Mouse (Mus musculus) B cell, adult 2 months (primary cell): Measurements from ENCODE around the gene Manbal.
"Not testable (repeated sequence)": the region's sequence is repeated elsewhere in the genome, so short reads cannot be mapped to it uniquely, and the experiment has no call there.

Experiments
- DNase-seq, 2 experiments: peaks; one replicate each; pipeline ENCODE4 v3.0.0; 2022

The Manbal gene

DNA sequence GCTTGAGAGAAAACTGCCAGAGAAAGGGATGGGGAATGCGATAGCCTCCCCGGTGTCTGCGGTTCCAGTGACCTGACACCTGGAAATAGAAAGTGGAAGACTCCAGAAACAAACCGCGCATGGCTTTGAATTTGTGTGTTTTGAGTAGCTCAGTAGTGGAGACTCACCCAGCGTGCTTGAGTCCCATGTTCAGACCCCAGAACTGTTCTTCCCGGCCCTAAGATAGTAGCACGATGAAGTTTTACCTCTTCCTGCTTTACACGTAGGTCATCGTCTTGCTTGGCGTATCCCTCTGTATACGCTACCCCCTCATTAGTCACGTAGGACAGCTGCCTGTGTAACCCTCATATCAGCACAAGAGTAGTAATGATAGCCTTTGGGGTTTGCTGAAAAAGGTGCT lies 597 bp downstream of the Manbal start:
- no peak for DNase-seq

DNA sequence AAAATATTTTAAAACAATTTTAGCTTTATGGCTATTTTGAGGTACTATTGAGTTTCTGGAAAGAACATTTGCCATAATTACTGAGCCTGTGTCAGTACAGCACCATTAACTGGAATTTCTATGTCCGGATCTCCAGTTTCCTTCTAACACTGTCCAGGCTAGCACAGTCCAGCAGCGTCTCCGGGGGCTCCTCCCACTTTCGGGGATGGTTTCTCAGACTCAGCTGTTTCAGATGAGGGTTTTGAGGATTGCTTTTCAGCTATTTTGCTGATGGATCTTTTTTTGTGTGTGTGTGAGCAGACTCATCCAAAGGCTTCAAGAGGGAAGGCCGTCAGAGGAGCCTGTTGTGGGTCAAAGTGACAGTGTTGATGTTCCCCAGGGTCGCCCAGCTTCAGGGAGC lies 4.3 kb downstream of the Manbal start:
- no peak for DNase-seq

DNA sequence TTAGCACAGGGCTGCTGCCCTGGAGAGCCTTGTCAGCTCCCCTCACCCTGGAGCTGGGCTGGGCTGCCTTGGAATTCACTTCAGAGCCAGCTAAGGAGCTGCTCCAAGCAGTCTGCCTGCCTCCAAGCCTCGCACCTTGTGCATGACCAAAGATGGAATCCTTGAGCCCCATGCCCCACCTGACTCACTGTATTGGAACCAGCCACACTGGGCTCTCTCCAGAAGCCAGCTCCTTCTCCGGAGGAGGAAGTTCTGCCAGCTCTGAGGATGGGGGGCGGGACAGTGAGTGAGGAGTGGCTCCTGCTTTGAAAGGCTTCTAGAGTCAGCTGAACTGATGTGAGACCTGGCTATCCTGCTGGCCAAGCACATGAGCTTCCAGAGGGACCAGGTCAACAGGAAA lies 6.3 kb downstream of the Manbal start:
- DNase-seq = no peak

DNA sequence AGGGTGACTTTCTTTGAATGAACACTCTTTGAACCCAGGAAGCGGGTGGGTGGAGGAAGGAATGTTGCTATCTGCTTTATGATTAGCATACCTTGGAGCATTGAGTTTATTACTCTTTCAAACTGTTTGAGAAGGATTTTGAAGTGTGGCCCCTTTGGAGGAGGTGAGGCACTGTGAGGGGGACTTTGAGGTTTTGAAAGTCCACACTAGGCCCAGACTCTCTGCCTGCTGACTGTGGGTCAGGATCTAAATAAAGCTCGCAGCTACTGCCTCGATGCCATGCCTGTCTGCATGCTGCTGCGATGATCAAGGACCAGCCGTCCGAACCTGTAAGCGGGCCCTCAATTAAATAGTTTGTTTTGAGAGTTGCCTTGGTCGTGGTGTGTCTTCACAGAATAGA lies 7.7 kb downstream of the Manbal start:
- no peak for DNase-seq

DNA sequence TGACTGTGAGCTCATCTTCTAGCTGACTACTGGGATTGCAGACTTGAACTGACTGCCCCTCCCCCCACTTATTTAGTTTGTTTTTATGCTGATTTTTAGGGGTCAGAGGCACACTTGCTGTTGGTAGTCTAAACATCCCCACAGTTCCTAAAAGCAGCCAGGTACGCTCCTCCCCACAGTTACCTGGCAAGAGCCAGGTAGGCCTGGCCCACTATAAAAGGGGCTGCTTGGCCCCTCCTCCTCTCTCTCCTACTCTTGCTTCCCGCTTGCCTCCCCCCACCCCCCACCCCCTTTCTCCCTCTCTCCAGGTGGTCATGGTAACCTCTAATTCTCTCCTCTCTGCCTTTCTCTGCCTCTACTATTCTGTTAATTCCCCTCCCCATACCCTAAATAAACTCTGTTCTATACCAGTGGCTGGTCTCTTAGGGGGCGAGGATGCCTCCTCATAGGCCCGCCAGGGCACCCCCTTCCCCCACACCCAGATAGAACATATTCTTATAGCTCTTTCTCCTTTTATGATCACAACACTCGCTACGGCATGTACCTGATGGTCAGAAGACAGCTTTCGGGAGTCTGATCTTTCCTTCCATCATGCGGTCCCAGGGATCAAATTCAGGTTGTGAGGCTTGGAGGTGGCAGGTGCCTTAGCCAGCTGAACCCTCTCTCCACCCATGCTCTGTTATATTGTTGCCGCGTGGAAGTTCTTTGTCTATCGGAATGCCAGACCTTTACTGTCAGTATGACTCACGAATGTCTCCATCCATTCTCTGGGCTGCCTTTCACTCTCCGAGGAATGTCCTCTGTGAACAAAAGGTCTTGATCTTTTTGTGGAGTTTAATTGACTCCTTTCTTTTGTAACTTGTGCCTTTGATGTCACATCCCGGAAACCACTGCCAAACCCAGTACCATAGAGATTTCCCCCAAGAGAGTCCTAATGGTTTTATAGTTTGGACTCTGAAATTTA lies 8.7 kb downstream of the Manbal start:
- no peak for DNase-seq

DNA sequence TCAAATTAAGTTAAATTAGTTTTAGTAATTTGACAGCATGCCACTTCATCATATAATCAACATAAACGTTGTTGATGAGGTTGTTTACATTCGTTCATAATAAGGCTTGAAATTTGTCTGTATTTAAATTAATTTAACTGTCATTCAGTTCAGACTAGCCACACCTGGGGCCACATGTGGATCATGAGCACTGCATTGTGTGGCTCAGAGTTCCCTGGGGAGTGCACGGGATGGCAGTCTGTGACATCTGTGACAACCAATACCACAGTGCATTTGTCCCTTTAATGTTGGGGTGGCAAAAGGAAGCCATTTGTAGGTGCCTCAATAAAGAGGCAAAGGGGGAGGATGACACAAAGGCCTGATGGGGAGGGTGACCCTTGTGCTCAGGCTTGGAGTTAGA lies 9.6 kb downstream of the Manbal start:
- DNase-seq = no peak

DNA sequence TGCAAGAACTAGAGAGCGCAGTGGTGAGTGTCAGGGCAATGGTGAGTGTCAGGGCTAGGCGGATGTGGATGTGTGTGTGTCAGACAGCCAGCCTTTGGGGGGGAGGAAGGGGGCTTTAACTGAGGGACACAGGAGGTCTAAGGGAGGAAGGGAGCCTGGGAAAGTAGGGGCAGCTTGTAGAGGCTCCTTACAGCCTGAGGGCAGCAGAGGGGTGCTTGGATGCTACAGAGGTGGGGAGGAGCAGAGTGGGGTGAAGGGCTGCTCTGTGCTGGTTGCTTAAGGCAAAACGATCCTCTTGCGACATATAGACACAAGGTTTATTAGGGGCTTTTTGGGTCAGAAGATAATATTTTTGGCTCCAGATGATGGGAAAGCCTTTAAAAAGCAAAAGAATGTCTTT lies 17.4 kb downstream of the Manbal start:
- DNase-seq = no peak

DNA sequence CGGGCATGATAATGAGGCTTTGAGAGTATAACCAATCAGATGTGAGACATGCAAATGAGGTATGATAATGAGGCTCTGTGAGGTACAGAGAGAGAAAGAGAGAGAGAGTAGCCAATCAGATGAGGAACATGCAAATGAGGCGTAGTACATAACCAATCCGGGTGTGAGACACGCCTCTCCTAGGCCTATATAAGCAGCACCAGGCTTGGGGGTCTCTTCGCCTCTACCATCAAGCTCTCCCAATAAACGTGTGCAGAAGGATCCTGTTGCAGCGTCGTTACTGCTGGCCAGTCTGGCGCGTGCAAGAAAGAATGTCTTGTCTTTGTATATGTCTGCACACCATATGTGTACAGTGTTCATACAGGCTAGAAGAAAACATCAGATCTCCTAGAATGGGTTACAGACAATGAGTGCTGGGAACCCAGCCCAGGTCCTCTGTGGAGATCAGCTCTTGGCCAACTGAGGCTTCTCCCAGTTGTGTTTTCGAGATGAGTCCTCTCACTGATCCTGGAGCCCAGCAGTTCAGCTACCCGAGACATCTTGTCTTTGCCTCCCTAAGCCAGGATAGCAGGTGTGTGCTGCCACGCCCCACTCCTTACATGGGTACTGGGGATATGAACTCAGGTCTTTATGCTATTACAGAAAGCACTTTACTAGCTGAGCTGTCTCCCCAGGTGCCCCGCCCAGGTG lies 21.7 kb downstream of the Manbal start:
- not testable (repeated sequence) for DNase-seq

DNA sequence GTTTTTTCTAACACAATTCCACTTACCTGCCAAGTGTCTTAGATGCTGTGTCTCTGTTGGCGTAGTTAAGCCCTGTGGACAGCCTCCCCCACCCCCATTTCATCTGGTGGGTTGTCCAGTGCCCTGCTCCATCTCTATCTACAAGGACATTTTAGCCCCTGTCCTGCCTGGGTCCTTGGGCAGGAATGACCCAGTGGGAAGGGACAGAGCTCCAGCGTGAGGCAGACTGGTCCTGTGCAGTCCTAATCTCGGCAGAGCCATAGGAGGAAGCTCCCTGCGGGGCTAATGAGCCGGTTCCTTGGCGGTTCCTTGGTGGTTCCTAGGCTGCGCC lies 22.2 kb downstream of the Manbal start:
- no peak for DNase-seq

DNA sequence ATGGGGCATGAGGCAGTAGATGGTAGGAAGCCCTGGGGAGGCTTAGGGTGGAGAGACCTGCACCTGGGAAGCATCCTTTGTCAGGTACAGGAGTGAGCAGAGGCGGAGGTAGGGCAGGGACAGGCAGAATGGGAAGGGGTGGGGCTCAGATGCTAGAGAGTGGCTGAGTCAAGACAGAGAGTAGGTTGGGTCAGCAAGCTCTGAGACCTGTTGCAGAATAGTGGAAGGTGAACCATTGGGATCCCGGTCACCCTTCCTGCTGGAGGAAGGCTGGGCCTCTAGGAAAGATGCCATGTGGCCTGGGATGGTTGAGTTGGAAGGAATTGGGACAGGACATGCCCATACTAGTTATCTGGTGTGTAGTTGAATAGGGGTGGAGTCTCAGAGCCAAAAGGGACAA lies 24.9 kb downstream of the Manbal start:
- no peak for DNase-seq

DNA sequence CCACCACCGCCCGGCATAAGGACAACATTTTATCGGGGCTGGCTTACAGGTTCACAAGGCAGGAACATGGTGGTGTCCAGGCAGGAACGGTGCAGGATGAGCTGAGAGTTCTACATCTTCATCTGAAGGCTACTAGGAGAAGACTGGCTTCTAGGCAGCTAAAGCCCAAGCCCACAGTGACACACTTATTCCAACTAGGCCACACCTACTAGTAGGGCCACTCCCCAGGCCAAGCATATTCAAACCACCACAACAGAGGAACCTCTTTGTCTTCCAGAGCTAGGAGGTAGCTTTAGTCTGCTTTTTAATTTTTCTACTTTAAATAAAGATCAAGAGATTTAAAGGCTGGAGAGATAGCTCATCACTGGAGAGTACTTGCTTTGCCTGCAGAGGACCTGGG lies 26.2 kb downstream of the Manbal start:
- DNase-seq = no peak

DNA sequence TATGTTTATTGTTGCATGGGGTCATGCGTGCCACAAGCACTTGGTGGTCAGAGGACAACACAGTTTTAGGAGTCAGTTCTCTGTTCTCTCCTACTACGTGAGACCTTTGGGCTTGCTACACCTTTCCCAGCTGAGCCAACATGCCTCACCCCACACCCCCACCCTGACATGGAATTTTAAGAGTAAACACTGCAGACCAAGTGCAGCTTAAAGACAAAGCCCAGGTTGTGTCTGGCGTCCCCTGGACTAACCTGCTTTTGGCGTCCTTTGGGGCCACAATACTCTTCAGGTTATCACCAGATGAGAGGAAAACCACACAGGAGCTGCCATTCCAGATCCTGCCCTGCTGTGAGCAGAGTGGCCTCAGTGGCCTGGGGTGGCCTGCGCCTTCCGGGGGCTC lies 27.5 kb downstream of the Manbal start:
- no peak for DNase-seq

DNA sequence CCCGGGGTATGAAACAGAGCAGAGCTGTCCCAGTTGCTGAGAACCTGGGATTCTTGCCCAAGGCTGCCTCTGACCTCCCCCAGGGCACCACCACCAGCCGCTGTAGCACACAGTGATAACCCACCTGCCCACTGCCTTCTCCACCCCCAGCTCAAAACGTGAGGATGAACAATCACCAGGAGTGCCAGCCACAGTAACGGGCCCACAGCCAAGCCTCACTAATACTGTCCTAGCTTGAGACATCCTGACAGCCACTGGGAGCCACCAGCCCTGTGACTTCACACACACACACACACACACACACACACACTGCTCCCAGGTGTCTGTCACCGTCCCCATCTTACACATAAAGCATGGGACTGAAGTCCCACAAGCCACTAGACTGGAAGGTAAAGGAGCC lies 28.0 kb downstream of the Manbal start:
- peak in 1 of 2 experiments; percentile 4 for DNase-seq

DNA sequence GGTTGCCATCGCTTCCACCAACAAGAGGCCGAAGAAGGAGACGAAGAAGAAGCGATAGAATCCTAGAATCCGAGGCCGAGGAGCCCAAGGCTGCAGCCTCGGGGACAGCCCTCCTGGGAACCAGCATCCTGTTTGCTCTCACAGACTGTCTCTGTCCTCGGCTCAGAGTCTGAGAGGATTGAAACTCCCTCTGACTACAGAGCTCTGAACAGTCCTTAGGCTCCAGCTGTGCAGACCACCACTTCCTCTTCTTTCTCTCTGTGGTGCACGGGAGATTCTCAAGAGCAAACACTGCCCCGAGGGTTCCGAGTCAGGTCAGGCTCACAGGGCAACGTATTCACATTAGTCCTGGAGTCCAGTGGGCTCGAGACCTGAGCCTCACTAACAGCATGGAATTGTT lies 28.6 kb downstream of the Manbal start:
- DNase-seq = peak; percentile 35 to 57

DNA sequence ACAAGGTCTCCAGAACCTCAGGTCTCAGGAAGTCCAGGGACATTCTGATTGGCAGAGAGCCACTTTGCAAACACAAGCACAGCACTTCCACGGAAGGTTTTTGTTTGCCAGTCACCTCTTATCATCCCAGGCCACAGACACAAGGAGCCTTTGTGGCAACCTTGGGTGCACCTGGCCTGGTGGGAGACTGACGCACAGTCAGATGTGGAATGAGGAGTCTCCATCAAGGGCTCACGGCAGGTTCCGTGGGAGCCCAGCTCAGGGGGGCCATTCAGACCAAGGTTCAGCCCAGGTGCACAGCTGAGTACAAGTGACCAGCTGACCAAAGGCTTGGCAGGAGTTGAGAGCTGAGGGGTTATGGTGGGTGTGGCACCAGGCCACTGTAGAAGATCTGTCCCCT lies 30.0 kb downstream of the Manbal start:
- DNase-seq = no peak

DNA sequence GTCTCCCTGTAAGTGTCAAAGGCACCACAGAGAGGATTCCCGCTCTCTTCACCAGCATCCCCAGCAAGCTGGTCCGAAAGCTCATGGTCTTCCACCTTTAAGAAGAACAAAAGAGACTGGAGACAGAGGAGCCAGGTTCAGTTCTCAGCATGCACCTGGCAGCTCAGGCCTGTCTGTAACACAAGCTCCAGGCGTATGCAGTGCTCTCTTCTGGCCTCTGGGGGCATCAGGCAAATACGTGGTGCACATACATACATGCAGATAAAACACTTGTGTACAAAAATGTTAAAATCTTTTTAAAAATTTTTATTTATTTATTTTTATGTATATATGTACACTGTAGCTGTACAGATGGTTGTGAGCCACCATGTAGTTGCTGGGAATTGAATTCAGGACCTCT lies 31.1 kb downstream of the Manbal start:
- DNase-seq = peak in 1 of 2 experiments; percentile 10

DNA sequence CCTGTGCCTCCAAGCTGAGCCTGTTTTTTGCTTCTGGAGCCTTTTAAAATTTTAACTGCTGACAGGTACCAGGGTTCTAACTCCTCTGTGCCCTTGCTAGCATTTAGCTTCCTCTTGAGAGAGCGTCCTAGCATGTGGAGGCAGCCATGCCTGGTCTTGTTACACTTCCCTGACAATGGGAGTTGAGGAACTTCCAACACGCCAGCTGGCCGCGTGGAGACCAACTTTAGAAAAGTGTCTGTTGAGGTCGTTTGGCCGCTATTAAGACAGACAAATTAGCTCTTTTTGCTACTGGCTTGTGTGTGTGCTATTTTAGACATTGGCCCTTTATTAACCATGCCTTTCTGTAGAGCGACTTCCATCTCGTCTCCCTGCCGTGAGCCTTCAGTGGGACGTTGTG lies 32.4 kb downstream of the Manbal start:
- no peak for DNase-seq

DNA sequence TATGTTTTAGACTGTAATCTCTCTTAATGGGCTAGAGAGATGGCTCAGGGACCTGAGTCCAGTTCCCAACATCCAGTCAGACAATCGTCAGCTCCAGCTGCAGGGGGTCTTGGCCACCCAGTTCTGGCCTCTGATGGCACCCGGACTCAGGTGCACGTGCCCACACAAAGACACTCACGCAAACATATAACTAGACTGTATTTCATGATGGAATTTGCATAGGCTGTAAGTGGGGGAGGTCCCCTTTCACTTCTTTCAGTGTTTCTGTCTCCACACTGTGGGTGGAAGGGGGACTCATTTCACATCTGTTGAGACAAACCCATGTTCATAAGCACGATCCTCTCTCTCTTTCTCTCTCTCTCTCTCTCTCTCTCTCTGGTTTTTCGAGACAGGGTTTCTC lies 33.1 kb downstream of the Manbal start:
- DNase-seq = peak; percentile 38

DNA sequence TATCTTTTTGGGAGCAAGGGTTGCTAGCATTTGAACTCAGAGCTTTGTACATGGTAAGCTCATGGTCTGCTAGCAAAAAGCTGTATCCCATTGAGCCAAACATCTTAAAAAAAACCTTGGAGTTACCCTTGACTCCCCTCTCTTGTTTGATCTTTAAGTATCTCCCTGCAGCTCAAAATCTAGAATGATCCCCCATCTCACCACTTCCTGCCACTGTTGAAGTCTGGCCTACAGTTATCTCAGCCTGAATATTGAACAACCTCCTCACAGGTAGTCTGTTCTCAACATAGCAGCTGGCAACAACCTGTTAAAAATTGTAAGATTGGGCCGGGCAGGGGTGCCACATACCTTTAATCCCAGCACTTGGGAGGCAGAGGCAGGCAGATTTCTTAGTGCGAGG lies 33.9 kb downstream of the Manbal start:
- DNase-seq = no peak

DNA sequence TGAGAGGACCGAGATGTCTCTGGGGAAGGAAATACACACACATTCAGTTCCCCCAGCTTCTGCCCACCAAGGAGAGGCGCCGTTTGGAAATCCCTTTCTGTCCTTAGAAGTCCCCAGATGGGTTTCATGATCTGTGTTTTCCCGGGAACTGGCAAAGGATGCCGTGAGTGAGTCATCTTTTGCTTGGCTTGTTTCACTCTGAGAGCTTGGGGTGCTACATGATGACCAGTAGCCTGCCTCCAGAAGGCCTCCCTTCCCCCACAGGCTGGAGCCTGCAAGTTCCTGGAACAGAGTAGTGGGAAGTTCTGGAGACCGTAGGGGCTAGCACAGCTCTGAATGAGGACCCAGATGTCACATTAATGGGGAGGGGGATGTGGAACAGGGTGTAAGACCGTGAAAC lies 40.2 kb downstream of the Manbal start:
- DNase-seq = no peak

DNA sequence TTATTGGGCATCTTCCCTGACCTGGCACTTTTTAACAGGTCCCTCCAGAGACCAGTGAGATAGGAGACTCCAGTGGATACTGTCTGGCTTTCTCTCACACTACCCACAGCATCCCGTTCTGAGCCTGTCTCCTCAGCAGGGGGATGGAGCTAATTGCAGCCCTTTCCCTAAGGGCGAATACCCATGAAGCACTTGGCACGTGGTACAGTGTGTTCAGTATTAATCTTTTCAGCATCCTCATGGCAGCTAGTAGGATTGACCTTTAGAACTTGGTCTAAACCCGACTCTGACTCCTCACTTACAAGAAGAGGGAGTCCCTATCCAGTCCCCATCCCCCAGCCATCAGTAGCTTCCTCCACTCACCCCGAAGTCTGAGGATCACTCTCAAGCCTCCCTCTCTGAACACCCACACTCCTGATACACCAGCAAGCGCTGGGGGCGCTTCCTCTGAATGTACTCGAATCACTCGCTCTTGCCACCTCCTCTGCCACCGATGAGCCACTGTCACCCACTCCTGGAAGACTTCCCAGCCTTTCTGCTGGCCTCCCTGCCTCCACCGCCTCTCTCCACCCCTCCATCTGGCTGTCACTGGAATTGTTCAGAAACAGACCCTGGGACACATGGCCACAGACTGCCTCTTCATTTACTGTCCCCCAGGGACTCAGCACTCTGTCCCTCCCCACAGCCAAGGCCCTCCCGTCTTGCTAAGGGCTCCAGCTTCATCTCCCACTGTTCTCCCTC lies 42.6 kb downstream of the Manbal start:
- DNase-seq = no peak

DNA sequence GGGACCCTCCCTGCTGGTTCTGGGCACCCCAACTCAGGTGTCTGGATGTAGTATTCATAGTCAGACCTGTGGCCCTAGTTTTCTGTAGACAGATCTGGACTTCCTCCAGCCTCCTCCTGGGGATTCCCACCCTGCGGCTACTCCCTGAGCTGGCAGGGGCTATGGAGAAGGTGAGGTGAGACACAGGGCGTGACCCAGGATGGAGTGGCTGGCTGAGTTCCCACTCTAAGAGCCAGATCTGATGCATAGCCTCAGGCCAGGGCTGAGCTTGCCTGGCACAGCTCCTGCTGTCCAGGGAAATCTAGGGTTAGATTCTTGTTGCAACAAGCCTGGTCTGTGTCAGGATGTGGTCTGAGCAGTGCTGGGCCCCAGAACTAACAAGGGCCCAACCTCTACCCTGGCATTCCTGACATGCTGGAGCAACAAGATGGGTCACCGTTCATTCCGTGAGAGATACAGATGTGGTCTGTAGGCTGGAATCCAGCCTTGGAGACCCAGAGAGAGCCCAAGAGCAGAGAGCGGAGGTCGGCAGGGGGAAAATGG lies 43.8 kb downstream of the Manbal start:
- DNase-seq = no peak

DNA sequence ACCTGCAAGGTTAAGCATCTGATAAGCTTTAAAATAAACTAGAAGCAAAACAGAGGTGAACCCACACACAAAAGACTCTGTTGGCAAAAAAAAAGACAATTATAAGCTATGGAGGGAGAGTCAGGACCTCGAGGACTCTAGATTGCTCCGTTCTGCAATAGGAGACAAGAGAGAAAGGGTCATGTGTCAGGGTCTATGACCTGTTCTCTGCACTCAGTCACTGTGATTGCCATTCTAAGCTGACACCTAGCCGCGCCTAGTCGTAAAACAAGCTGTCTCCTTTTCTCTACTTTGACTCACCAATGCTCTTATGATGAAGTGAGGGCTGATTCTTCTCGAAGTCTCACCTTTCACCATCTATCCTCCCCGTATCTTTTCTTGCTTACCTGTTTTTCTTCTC lies 45.1 kb downstream of the Manbal start:
- no peak for DNase-seq

DNA sequence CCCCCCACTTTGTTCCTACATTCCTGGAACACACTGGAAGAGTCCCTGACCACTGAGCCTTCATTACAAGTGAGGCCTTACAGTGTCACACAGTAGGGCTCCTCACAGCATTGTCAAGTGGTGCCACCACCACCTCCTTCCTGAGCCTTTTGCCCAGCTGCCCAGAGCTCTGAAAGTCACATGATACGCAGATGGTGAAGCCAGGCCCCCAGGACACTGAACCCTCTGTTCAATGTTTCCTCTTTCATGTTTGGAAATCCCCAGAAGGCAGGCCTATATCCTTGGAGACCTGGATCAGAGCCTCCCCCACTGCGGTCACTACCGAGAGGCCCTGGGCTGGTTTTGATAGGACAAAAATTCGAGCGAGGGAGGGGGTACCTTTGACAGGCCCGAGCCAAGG lies 49.8 kb downstream of the Manbal start:
- DNase-seq = no peak
